Mouse (Mus musculus) E14TG2a.4 (cell line): ENCODE data around the gene Mtx1.

Experiments used
- H3K27me3 ChIP-seq: 2 replicates; pipeline ENCODE4 v1.6.1; 2014; ENCODE audit warnings: low read length, control low read depth; ENCODE audit not compliant: insufficient read depth
- H3K36me3 ChIP-seq: 2 replicates; pipeline ENCODE4 v1.6.1; 2014; ENCODE audit warnings: low read length, control low read depth; ENCODE audit not compliant: insufficient read depth
- H3K4me1 ChIP-seq: replicated peaks from 2 replicates; pipeline ENCODE4 v1.6.1; 2014; ENCODE audit warnings: low read depth, low read length, control low read depth
- H3K4me3 ChIP-seq: replicated peaks from 2 replicates; pipeline ENCODE4 v1.5.1; 2014; ENCODE audit warnings: mild to moderate bottlenecking, low read length
- H3K9me3 ChIP-seq: 2 replicates; pipeline ENCODE4 v1.6.1; 2014; ENCODE audit warnings: low read length, control low read depth
- CTCF ChIP-seq: conservative IDR thresholded peaks from 2 replicates; pipeline ENCODE4 v1.5.1; 2014; ENCODE audit warnings: low read length
- NANOG ChIP-seq: IDR thresholded peaks from 2 replicates; pipeline ENCODE4 v1.6.1; 2014; ENCODE audit warnings: borderline replicate concordance, low read length, mixed read lengths
- POU5F1 ChIP-seq: IDR thresholded peaks from 2 replicates; pipeline ENCODE4 v1.6.1; 2014; ENCODE audit warnings: low read length, borderline replicate concordance

Mtx1 gene

DNA sequence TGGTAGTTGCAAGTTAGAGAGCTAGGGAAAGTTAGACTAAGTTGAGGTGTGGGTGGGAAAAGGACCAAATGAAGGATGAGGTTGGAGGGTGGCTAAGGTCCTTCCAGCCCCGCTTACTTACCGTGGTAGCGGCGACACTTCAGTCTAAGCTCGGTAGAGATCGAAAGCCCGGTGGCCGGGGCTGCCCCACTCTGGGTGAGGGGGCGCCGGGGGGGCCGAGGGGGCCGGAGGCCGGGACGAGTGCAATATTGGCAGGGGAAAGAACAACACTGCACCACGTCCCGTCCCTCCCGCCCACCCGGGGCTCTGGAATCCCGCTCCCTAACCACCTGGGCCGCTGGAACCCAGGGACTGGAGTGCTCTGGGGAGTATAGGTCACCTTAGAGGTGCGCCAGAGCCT lies at the start of gene Mtx1:
Mtx1 (minus strand) TSS at position 189 of the 400 bp plus-strand sequence.
- Histone ChIP-seq H3K4me3 (peak within 1 kb of the TSS; percentile 80), H3K9me3 (no peaks in the 10 kb centered on the region), H3K27me3 (peaks cover 17% of the 10 kb centered on the region), H3K4me1 (peaks cover 73% of the 10 kb centered on the region), H3K36me3 (peaks cover 16% of the 10 kb centered on the region)
- TF ChIP-seq CTCF (no peak), NANOG (no peak), POU5F1 (no peak)

DNA sequence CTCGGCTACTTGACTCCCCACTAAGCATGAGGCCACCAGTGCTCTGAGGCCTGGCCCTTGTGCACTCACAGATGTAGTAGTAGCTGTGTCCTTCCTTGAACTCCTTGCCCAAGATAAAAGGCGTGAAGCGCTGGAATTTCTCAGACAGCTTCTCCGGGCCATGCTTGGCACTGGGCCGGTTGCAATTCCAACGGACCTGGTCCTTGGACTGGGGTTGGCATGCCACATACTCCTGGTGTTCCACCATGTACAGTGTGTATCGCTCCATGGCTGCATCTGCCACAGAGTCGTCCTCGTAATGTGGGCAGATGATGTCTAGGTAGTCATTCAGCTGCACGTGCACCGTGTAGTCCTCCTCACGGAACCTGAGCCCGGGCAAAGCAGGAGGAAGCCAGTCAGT lies 49.2 kb upstream of the Mtx1 start:
- Histone ChIP-seq H3K36me3 (peaks cover 13% of the 10 kb centered on the region), H3K4me1 (peaks cover 61% of the 10 kb centered on the region)
- TF ChIP-seq NANOG, result no peak
- no peak for TF ChIP-seq CTCF
- no peak for TF ChIP-seq POU5F1

GRCm38 (mm10) chr3:89271760-89272159 lies 44.9 kb upstream of the Mtx1 start:
- no peak for TF ChIP-seq CTCF
- no peak for TF ChIP-seq NANOG
- TF ChIP-seq POU5F1, result no peak
- H3K36me3 ChIP-seq, result peaks cover 27% of the 10 kb centered on the region
- H3K9me3 ChIP-seq, result no peaks in the 10 kb centered on the region
- peaks cover 37% of the 10 kb centered on the region for H3K27me3 ChIP-seq
- peaks cover 59% of the 10 kb centered on the region for H3K4me1 ChIP-seq
- H3K4me3 ChIP-seq, result no peak overlapping the region

More for the DNA sequence above, 49.2 kb upstream of the Mtx1 start:
- Histone ChIP-seq H3K27me3 (peaks cover 57% of the 10 kb centered on the region), H3K9me3 (no peaks in the 10 kb centered on the region), H3K4me3 (no peak overlapping the region)

- no peaks in the 10 kb centered on the region for H3K9me3 ChIP-seq
- peaks cover 61% of the 10 kb centered on the region for H3K4me1 ChIP-seq
- peaks cover 30% of the 10 kb centered on the region for H3K27me3 ChIP-seq
- H3K36me3 ChIP-seq, result peaks cover 24% of the 10 kb centered on the region
- no peak for TF ChIP-seq CTCF
- no peak for TF ChIP-seq POU5F1
- no peak for TF ChIP-seq NANOG
- H3K4me3 ChIP-seq, result peak overlapping the region; percentile 73
These were observed 44.0 kb upstream of the Mtx1 start for GRCm38 (mm10) chr3:89270891-89271290.

GRCm38 (mm10) chr3:89270051-89270755 lies 43.3 kb upstream of the Mtx1 start, which contains the start of gene Slc50a1:
Gene Slc50a1 (minus strand): TSS chr3:89270570.
- Histone ChIP-seq H3K4me1 (peaks cover 63% of the 10 kb centered on the region), H3K4me3 (peak within 1 kb of the TSS; percentile 73), H3K9me3 (no peaks in the 10 kb centered on the region), H3K36me3 (peaks cover 18% of the 10 kb centered on the region), H3K27me3 (peaks cover 24% of the 10 kb centered on the region)
- no peak for TF ChIP-seq CTCF
- TF ChIP-seq POU5F1, result no peak
- no peak for TF ChIP-seq NANOG

GRCm38 (mm10) chr3:89268916-89269315 lies 42.0 kb upstream of the Mtx1 start:
- peaks cover 63% of the 10 kb centered on the region for H3K4me1 ChIP-seq
- peaks cover 22% of the 10 kb centered on the region for H3K27me3 ChIP-seq
- H3K36me3 ChIP-seq, result peaks cover 16% of the 10 kb centered on the region; the same call in 1 of the 2 replicates
- H3K9me3 ChIP-seq, result no peaks in the 10 kb centered on the region
- peak overlapping the region; percentile 39 for H3K4me3 ChIP-seq
- TF ChIP-seq NANOG, result no peak
- no peak for TF ChIP-seq CTCF
- no peak for TF ChIP-seq POU5F1

GRCm38 (mm10) chr3:89266439-89266893 lies 39.6 kb upstream of the Mtx1 start:
- Histone ChIP-seq H3K9me3 (no peaks in the 10 kb centered on the region), H3K27me3 (peaks cover 22% of the 10 kb centered on the region), H3K4me3 (peak overlapping the region; percentile 94), H3K4me1 (peaks cover 63% of the 10 kb centered on the region), H3K36me3 (peaks cover 14% of the 10 kb centered on the region; the same call in 1 of the 2 replicates)
- TF ChIP-seq CTCF (no peak), POU5F1 (no peak), NANOG (no peak)

DNA sequence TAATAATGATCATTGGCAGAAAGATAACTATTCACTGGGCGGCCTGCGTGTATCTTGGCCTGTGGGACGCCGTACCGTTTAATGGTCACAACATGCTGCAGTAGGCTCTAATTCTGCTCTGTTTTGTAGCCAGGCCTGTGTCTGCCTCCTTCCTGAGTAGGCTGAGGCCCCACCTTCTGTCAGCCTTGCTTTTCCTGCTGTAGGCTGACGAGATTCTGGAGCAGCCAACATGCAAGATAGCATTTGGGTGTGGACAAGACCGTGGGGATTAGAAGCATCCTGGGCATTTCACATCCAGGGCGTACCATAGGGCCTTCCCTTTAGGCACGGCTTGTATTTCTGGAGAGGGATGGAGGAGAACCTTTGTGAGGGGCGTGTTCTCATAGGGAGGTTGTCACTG lies 35.5 kb upstream of the Mtx1 start:
- no peaks in the 10 kb centered on the region for H3K9me3 ChIP-seq
- peaks cover 8% of the 10 kb centered on the region for H3K27me3 ChIP-seq
- peaks cover 37% of the 10 kb centered on the region for H3K4me1 ChIP-seq
- TF ChIP-seq POU5F1 (no peak), CTCF (no peak), NANOG (no peak)
- no peaks in the 10 kb centered on the region for H3K36me3 ChIP-seq
- H3K4me3 ChIP-seq, result peak overlapping the region; percentile 27; the same call in 1 of the 2 replicates
